Mouse (Mus musculus) heart, postnatal 36 days (tissue): Measurements from ENCODE around the gene Lsamp. TPM values are rescaled to one million over a fixed set of nuclear protein-coding genes. Genes with fewer than 3 reads are reported as not detected.

Experiments
- DNase-seq, 2 experiments: peaks; one replicate each; pipeline ENCODE4 v3.0.0; 2021 to 2022
- intact Hi-C: fragments of 180-260 bp; cut with DNase I; formaldehyde crosslinking; loops from one replicate; pipeline ENCODE4 v1.15.1; 2025
- total RNA-seq, 2 experiments: library from RNA; stranded (reverse); gene quantifications; 2 replicates each; pipeline ENCODE4 v1.2.3; 2021

Gene Lsamp
- total RNA-seq, 2 experiments from 2014 or later: 1.1 to 2.0 TPM

DNA sequence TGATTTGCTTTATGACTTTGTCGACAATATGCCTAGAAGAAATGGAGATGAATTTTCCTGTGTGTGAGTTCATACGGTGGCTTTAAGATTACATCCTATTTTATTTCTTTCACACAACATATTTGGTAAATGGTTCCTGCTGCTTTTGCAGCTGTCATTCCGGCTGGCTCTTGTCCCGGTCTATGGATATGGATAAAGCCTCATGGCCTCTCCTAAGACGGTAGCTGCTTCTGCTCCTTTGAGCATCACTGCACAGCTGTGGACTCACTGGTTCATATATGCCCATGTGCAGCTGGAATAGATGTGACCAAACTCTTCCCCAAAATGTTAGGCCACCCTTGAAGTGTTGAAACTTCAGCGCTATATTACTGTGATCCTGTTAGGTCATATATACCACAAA, 2137.6 kb downstream of the Lsamp start:
- no peak for DNase-seq
- intact Hi-C loops: no loop called here

DNA sequence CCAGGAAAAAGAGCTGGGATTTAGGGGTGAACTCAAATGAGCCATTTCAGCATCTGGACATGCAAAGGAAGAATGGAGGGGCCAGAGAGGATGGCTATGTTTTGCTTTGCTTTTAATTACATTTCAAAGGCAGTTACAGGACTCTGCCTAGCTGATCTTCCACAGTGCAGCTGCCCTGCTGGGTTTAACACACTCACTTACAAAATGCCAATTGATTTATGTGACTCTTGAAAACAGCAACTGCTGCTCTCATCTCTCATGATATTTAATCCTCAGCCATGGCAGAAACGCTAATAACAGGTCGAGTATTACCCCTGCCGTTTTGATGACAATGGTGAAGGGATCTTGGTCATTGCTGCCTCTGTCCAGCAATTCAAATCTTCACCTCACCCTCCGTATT, 2139.7 kb downstream of the Lsamp start:
- intact Hi-C loops: no loop called here
- DNase-seq: no peak

DNA sequence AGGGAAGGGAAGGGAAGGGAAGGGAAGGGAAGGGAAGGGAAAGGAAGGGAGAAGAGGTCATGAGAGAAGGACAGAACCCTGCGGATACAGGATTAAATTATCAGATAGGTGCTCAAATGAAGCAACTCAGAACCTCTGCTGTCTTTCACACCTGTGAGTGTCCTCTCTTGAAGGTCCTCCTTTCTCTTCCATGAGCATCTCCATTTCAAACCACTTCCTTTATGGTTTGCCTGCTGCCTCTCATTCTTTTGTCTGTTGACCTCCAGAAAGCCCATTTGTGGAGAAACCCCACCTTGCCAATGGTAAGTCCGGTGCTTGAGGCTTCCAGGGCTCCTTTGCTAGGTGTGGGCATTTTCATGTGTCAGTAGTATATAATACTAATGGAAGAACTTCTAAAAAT, 2141.9 kb downstream of the Lsamp start:
- no peak for DNase-seq
- intact Hi-C loops: no loop called here

DNA sequence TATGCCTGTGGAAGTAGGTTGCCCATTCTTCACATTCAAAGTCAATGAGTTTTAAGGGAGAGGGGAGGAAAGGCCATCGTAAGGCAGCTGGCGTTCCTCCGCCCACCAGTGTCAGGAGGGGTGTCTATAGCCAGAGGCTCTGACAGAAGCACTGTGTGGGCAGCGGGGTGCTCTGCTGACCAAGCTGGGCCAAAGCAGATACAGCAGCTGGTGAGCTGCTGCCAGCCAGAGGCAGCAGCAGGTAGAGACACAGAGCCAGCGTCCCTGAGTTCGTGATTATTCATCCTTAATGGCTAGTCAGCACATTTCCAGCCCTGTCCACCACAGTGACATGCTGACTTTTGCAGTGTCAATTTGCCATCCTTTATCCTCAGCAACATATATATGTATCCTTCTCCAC, 2163.0 kb downstream of the Lsamp start:
- DNase-seq: no peak

DNA sequence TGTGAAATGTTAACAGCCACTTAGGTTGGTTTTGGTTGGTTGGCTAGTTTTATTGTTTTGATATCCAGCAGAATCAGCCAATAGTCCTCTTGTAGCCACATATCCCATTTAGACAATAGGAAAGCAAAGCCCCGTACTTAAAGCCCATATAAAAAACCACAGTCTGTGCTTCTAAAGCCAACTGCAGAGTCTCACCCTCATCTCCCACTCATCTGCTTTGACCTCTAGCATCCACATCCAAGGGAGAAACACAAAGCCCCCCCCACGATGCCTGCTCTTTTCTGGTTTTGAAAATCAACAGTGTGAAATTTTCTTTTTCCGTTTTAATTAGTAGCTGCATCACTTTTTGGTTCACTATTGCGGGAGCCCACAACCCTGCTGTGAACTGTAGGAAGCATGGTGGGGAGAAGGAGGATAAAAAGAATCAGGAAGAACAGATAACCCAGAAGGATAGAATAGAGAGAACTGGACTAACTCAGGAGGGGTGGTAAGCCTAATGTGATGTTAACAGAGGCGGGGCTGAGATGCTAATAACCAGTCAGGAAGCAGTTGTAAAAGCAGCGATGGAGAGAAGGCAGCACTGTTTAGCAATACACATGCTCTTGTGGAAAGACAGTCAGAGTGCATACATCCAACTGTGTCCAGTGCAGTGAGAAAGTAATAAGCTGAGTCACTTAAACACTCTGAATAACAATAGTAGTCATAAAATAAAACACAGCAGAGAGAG, 2165.2 kb downstream of the Lsamp start:
- intact Hi-C loops: no loop called here

More for the DNA sequence above, 2163.0 kb downstream of the Lsamp start:
- intact Hi-C loops: no loop called here

DNA sequence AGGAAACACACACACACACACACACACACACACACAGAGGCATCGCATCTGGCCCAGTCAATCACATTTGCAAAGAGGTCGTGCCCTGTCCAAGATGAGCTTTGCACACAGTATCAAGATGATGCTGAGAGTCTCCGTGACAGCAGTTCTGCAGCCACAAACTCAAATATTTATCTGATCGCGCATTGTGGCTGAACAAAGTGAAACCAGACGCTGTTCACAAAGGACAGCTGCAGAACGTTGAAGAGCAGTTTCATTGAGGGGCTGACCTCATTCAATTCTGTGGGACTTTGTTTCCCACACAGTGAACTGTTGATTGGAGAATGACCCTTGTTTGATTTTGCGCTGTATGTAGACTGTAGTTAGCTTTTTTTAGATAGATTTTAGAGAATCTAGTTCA, 2168.5 kb downstream of the Lsamp start:
- DNase-seq: no peak

More for the DNA sequence above, 2165.2 kb downstream of the Lsamp start:
- DNase-seq: no peak

GRCm38 (mm10) chr16:42157816-42158215, 2173.7 kb downstream of the Lsamp start:
- intact Hi-C loops: no loop called here
- DNase-seq: no peak

More for the DNA sequence above, 2168.5 kb downstream of the Lsamp start:
- intact Hi-C loops: no loop called here

DNA sequence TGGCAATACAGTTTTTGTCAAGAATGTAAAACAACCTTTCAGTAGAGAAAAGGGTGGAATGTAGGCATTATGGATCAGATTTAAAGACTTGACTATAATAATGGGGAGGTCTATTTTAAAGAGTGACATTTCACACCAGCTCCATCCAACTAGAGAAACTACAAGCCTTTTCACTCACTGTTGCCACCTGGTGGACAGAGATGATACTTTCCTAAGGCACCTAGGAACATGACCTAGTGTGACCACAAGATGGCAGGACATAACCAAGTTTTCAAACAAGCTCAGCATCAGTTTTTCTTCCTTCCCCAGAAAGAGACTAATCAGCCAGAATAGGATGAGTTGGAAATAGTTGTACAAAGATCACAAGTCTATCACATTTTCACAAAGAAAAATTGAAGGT, 2180.8 kb downstream of the Lsamp start:
- intact Hi-C loops: loop anchor here (5.0 to 10.0 kb wide), 2 partner anchors 908 to 1630 kb away; no protein-coding TSS in a partner anchor
- DNase-seq: peak; percentile 74 to 76

GRCm38 (mm10) chr16:42168292-42168691, 2184.1 kb downstream of the Lsamp start:
- intact Hi-C loops: loop anchor here (5.0 to 10.0 kb wide), 2 partner anchors 911 to 1627 kb away; no protein-coding TSS in a partner anchor
- no peak for DNase-seq

DNA sequence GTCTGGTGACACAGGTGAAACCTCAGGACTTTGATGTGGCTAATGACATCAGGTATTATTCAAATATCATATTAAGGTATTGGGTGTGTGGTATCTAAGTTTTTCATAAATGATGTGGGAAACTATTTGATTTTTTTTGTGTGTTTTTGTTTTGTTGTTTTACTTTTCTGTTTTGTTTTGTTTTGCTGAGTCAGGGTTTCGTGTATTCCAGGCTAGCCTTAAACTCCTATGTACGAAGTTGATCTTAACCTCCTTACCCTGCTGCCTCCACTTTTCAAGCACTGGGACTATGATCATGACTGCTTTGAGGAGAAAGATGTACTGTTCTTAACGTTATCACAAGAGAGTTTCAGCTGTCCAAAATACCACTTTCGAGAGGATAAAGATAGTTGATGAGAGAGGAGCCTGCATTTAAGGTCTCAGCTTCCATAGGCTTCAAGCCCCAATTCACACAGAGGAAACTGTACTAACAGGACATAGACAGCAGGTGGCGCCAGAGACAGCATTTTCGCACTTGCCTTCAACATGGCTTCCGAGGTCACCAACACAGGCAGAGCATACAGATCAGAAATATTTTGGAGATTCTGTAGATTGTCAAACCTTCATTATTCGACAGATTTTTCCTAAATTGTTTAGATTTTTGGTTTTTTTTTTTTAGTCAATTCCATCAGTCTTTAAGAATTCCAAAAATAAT, 2185.4 kb downstream of the Lsamp start:
- peak; percentile 69 to 75 for DNase-seq
- intact Hi-C loops: loop anchor here (5.0 to 10.0 kb wide), 4 partner anchors 613 to 1895 kb away; partner anchors contain the start of gene Gramd1c

DNA sequence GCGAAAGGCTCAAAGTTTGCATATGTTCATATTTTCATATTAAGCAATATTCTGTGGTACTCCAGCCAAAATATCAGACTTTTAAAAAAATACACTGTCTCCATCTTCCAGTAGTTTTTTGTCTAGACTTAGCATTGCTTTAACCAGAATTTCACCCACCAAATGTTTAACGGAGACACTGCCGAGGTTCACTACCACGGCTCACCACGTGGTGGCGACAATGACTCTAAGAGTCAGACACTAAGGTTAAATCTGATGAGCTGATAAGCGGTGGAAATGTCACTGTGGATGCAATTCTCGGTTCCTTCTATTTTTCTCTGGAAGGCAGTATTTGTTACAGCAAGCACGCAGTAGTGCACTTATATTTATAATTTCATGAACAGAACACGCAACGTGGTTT, 2188.3 kb downstream of the Lsamp start:
- intact Hi-C loops: loop anchor here (5.0 to 10.0 kb wide), 2 partner anchors 610 to 1892 kb away; partner anchors contain the start of gene Gramd1c
- DNase-seq: peak; percentile 39 to 70

DNA sequence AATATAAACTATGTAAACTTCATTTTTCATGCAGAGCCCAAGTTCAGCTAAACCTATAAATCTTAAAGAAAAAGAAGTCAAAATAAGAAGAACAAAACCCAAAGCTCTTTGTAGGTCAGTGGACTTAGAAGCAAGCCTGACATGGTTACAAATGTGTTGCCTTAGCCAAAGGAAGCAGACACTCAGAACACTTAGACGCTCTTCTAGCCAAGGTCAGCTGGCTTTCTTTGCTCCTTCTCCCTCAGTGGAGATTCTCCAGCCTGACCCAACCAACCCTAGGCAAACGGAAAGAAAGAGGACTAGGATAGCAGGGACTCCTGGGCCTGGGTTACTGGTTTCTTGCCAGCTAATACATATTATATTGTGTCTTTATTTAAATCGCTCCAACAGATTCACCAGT, 2194.7 kb downstream of the Lsamp start:
- no peak for DNase-seq
- intact Hi-C loops: loop anchor here (10.0 kb wide), 1 partner anchor 1886 kb away; the partner anchor contains the start of gene Gramd1c

GRCm38 (mm10) chr16:42180025-42180424, 2195.9 kb downstream of the Lsamp start:
- no peak for DNase-seq
- intact Hi-C loops: no loop called here

GRCm38 (mm10) chr16:42180473-42180872, 2196.3 kb downstream of the Lsamp start:
- intact Hi-C loops: no loop called here
- no peak for DNase-seq

DNA sequence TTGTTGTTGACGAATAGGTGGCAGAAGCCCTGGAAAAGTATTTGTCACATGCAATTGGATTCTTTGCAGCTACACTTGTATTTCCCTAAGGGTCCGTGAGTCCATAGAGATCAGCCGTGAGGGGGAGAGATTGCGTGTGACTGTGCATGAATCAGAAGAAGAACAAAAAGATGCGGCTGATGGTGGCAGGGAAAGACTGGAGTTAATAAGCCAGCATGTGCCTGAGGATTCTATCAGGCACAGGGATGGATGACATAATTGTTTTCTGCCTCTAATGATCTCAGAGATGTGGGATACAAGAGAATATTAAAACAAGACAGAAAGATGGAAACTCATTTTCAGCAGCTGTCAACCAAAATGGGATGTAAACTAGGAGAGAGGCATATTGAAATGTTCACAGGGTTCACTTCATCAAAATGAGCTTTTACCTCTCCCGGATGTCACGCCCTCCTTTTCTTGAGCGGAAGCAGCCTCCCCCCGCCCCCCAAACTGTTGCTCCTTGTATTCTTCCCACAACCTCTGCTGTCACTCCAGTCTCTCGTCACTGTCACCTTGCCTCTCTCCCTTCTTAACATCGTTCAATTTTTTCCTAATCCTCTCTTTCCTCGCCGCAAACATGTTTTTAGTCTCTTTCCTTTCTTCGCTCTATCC, 2205.4 kb downstream of the Lsamp start:
- intact Hi-C loops: loop anchor here (5.0 kb wide), 1 partner anchor 593 kb away; no protein-coding TSS in a partner anchor

DNA sequence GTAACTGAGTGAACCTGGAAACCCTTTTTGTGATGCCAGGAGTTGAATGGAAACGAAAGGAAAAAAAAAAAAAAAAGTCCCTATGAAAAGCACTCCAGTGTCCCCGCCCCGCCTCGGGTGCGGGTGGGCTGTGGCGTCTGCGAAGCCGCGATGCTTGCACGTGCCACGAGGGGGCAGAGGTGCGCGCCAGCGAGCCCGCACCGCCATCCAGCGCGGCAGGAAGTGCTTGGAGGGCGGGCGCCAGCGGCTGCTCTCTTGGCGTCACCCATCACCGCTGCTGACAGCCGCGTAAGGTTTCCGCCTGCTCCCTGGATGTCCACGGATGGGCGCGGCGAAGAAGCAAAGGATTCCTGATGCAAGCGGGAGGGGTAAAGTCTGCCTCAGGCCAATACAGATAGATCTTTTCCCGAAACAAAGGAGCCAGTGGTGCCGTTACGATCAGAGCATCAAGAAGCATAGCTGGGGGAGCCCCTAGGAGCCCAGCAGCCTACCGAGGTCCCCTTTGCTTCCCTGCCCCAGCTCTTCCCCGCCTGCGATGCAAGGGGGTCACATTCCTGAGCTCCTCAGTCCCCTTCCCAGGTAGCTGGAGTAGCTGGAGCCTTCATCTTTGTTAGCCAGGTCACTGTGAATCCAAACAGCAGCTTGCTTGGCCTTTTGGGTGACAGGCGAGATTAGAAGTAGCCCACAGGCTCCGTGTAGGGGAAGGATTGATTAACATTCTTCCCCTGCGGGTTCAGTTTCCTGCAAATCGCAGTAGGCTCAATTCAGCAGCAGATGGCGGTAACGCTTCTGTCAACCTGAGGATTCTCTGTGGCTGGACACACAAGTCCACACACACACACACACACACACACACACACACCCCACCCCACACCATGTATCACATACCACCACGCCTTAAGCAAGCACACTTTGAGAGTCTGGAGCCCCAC, 2206.2 kb downstream of the Lsamp start:
- intact Hi-C loops: loop anchor here (5.0 kb wide), 1 partner anchor 592 kb away; no protein-coding TSS in a partner anchor
- peak; percentile 87 to 88 for DNase-seq

More for the DNA sequence above, 2205.4 kb downstream of the Lsamp start:
- DNase-seq: peak in 1 of 2 experiments; percentile 1
